Mouse (Mus musculus) right cerebral cortex, adult 2 months (tissue): ENCODE measurements around the gene Ndufc1.
"Not testable (repeated sequence)": the region's sequence is repeated elsewhere in the genome, so short reads cannot be mapped to it uniquely, and the experiment has no call there.

Source experiments
- DNase-seq, 2 experiments: peaks; one replicate each; pipeline ENCODE4 v3.0.0; 2021 to 2022; ENCODE audit warnings: low spot score in 2 of 2

Gene Ndufc1

GRCm38 (mm10) chr3:51408561-51409183 lies at the start of gene Ndufc1:
Ndufc1 (minus strand) TSS chr3:51408988.
- DNase-seq: peak; percentile 97 to 98

GRCm38 (mm10) chr3:51434871-51435595 lies 26.2 kb upstream of the Ndufc1 start:
- DNase-seq: no peak

- not testable (repeated sequence) for DNase-seq
Measured at GRCm38 (mm10) chr3:51434364-51434763, 25.6 kb upstream of the Ndufc1 start.

GRCm38 (mm10) chr3:51425394-51425793 lies 16.6 kb upstream of the Ndufc1 start:
- no peak for DNase-seq

- no peak for DNase-seq
Measured at GRCm38 (mm10) chr3:51421921-51422320, 13.1 kb upstream of the Ndufc1 start.

- DNase-seq: no peak
Measured at GRCm38 (mm10) chr3:51417966-51418365, 9.2 kb upstream of the Ndufc1 start.

GRCm38 (mm10) chr3:51417485-51417884 lies 8.7 kb upstream of the Ndufc1 start:
- DNase-seq: no peak

- DNase-seq: no peak
Measured at GRCm38 (mm10) chr3:51417135-51417458, 8.3 kb upstream of the Ndufc1 start.

- DNase-seq: peak; percentile 21 to 34
Measured at GRCm38 (mm10) chr3:51416364-51417134, 7.8 kb upstream of the Ndufc1 start.

GRCm38 (mm10) chr3:51416073-51416363 lies 7.2 kb upstream of the Ndufc1 start:
- DNase-seq: no peak

GRCm38 (mm10) chr3:51415098-51416072 lies 6.6 kb upstream of the Ndufc1 start, which contains the start of gene Naa15:
Naa15 (plus strand) TSS chr3:51415148.
- DNase-seq: peak; percentile 95 to 97

- DNase-seq: no peak
Measured at GRCm38 (mm10) chr3:51413276-51413675, 4.5 kb upstream of the Ndufc1 start.

- no peak for DNase-seq
Measured at GRCm38 (mm10) chr3:51412457-51412856, 3.7 kb upstream of the Ndufc1 start.

GRCm38 (mm10) chr3:51407870-51408560 lies 773 bp downstream of the Ndufc1 start:
- DNase-seq: peak in 1 of 2 experiments; percentile 20

- no peak for DNase-seq
Measured at GRCm38 (mm10) chr3:51402628-51403027, 6.2 kb downstream of the Ndufc1 start.

- DNase-seq: not testable (repeated sequence)
Measured at GRCm38 (mm10) chr3:51402054-51402453, 6.7 kb downstream of the Ndufc1 start.

GRCm38 (mm10) chr3:51400682-51401081 lies 8.1 kb downstream of the Ndufc1 start:
- peak in 1 of 2 experiments; percentile 17 for DNase-seq

- DNase-seq: no peak
Measured at GRCm38 (mm10) chr3:51399531-51399930, 9.3 kb downstream of the Ndufc1 start.

- no peak for DNase-seq
Measured at GRCm38 (mm10) chr3:51398667-51399066, 10.1 kb downstream of the Ndufc1 start.

GRCm38 (mm10) chr3:51397700-51398299 lies 11.0 kb downstream of the Ndufc1 start:
- DNase-seq: no peak
